Mouse (Mus musculus): ENCODE data around the gene D430041D05Rik. TPM values are rescaled to one million over a fixed set of nuclear protein-coding genes. Genes with fewer than 3 reads are reported as not detected.
A peak's percentile ranks its signal among the peaks of the same experiment; 100 is the strongest.

The D430041D05Rik gene
- total and polyA plus RNA-seq, 3 experiments, result not detected

GRCm38 (mm10) chr2:104145983-104146382, 264.8 kb downstream of the D430041D05Rik start (continued):
- TF ChIP-seq EP300 (IDR thresholded peaks at IDR 0.05; ENCODE audit: low read length) (peak; percentile 27; the same call in 1 of the 2 replicates), ZMIZ1 (IDR thresholded peaks at IDR 0.05; ENCODE audit: low read depth, low read length) (no peak), KAT2A (IDR thresholded peaks at IDR 0.05; ENCODE audit: insufficient replicate concordance, low read length) (no peak), MXI1 (IDR thresholded peaks at IDR 0.05; ENCODE audit: low read depth, low read length) (peak; percentile 83; the same call in 1 of the 2 replicates), CHD1 (IDR thresholded peaks at IDR 0.05; ENCODE audit: low read depth, low read length) (no peak), BHLHE40 (IDR thresholded peaks at IDR 0.05; ENCODE audit: low read depth, low read length) (0 out of 2 replicates have a peak, but pooled peaks have one; percentile 14), TBP (conservative IDR thresholded peaks at IDR 0.05; ENCODE audit: low read depth, low read length) (no peak), MYC (IDR thresholded peaks at IDR 0.05; ENCODE audit: low read depth, low read length) (no peak; the same call in 1 of the 2 replicates), ZNF384 (IDR thresholded peaks at IDR 0.05; ENCODE audit: low read depth, low read length) (no peak), MAZ (IDR thresholded peaks at IDR 0.05; ENCODE audit: low read depth, low read length) (no peak), SIN3A (IDR thresholded peaks at IDR 0.05; ENCODE audit: low read length) (peak; percentile 51), IRF4 (IDR thresholded peaks at IDR 0.05; ENCODE audit: low read depth, low read length) (0 out of 2 replicates have a peak, but pooled peaks have one; percentile 13), ETS1 (conservative IDR thresholded peaks at IDR 0.05; ENCODE audit: low read depth, low read length) (peak; percentile 90)

DNA sequence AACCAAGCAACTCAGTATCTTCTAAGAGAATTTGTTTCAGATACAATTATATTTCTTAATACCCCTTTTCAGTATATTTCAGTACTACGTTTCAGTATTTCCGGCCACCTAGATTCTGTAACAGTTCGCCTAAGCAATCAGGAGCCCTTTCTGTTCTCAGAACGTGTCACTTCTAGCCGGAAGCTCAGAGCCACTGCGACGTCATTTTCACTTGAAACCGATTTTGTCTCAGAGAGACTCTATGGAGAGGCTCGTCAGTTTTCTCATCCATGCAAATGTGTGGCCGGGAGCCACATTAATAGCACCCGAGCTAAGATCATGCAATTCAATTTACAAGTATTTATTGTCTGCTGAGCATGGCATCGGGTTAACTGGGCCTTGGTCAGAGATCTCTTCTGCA, 266.8 kb downstream of the D430041D05Rik start:
- dilution Hi-C loops (cut with MboI; ENCODE audit: extremely low pct_ligation_motif_present, extremely low pct_unique_long_range_greater_than_20kb, low sequenced_read_pairs) (no loop called here), in situ Hi-C loops (cut with MboI; ENCODE audit: low pct_ligation_motif_present, low pct_unique_long_range_greater_than_20kb, low sequenced_read_pairs) (loop anchor here (25.0 kb wide), 1 partner anchor 168 kb away; no protein-coding TSS in a partner anchor)
- Histone ChIP-seq H3K27ac (ENCODE audit: insufficient read depth, low read depth) (no peak overlapping the region), H3K9me3 (replicated peaks; ENCODE audit: low read length) (no peaks in the 10 kb centered on the region), H3K4me1 (ENCODE audit: control insufficient read depth in 1 of 2, insufficient read depth in 2 of 2) (peaks cover 9 to 34% of the 10 kb centered on the region in 2 experiments), H3K4me3 (replicated peaks in 1 of 3; ENCODE audit: low read depth in 2 of 3, low read length in 2 of 3, poor library complexity in 1 of 3) (no peak overlapping the region), H3K79me2 (replicated peaks; ENCODE audit: control insufficient read depth, extremely low read depth, insufficient read depth, poor library complexity, severe bottlenecking) (no peaks in the 10 kb centered on the region), H3K27me3 (replicated peaks) (no peaks in the 10 kb centered on the region), H3K36me3 (replicated peaks in 1 of 2; ENCODE audit: control insufficient read depth in 1 of 2, insufficient read depth in 1 of 2, low read length in 1 of 2) (no peaks in the 10 kb centered on the region), H3K9ac (ENCODE audit: insufficient read depth, low read depth) (no peak overlapping the region), H3K4me2 (ENCODE audit: insufficient read depth, low read depth, poor library complexity, severe bottlenecking) (0 out of 2 replicates have a peak overlapping the region, but pooled peaks have one; percentile 11)
- TF ChIP-seq TBP (conservative IDR thresholded peaks at IDR 0.05; ENCODE audit: low read depth, low read length) (no peak), MYC (IDR thresholded peaks at IDR 0.05; ENCODE audit: low read depth, low read length) (no peak), E2F4 (IDR thresholded peaks at IDR 0.05; ENCODE audit: insufficient replicate concordance, low read depth, low read length) (no peak), RAD21 (IDR thresholded peaks at IDR 0.05; ENCODE audit: low read depth, low read length) (no peak), NELFE (IDR thresholded peaks at IDR 0.05; ENCODE audit: low read depth, low read length) (no peak), SIN3A (IDR thresholded peaks at IDR 0.05; ENCODE audit: low read length) (no peak), ZKSCAN1 (IDR thresholded peaks at IDR 0.05; ENCODE audit: borderline replicate concordance, low read depth, low read length) (no peak), UBTF (IDR thresholded peaks at IDR 0.05; ENCODE audit: low read depth, low read length) (no peak), ELF1 (IDR thresholded peaks at IDR 0.05; ENCODE audit: low read depth, low read length) (0 out of 2 replicates have a peak, but pooled peaks have one; percentile 26), IRF4 (IDR thresholded peaks at IDR 0.05; ENCODE audit: low read depth, low read length) (0 out of 2 replicates have a peak, but pooled peaks have one; percentile 34), MAX (IDR thresholded peaks at IDR 0.05; ENCODE audit: low read length) (0 out of 2 replicates have a peak, but pooled peaks have one; percentile 23), ETS1 (conservative IDR thresholded peaks at IDR 0.05; ENCODE audit: low read depth, low read length) (peak; percentile 56), BHLHE40 (IDR thresholded peaks at IDR 0.05; ENCODE audit: low read depth, low read length) (peak; percentile 60), CHD2 (IDR thresholded peaks at IDR 0.05; ENCODE audit: low read length) (no peak), NRF1 (IDR thresholded peaks at IDR 0.05; ENCODE audit: low read depth, low read length) (no peak), EP300 (IDR thresholded peaks at IDR 0.05; ENCODE audit: low read length) (no peak), USF1 (IDR thresholded peaks at IDR 0.05; ENCODE audit: low read depth, low read length) (no peak)
- peak; percentile 68 for DNase-seq (ENCODE audit: extremely low read depth)
